Mouse (Mus musculus): ENCODE data around the gene Hoxa2.

GRCm38 (mm10) chr6:52182793-52183192 lies 18.2 kb upstream of the Hoxa2 start:
- TF ChIP-seq CTCF (IDR thresholded peaks at IDR 0.05; ENCODE audit: insufficient read depth, low read length) (no peak), POLR2A (IDR thresholded peaks at IDR 0.05; ENCODE audit: borderline replicate concordance, extremely low read depth, low read depth, low read length) (no peak)

Measured in lung, adult 2 months (tissue).